Mouse (Mus musculus) ES-E14 (cell line): ENCODE results near the gene Wiz. TPM values are rescaled to one million over a fixed set of nuclear protein-coding genes. Genes with fewer than 3 reads are reported as not detected.

ENCODE experiments used
- DNase-seq: peaks from one replicate; pipeline ENCODE4 v3.0.0-alpha.2; 2013; ENCODE audit warnings: low read depth, low spot score
- H3K27ac ChIP-seq: 2 replicates; pipeline ENCODE4 v1.5.1; 2012; ENCODE audit warnings: low read depth, mild to moderate bottlenecking, low read length, moderate library complexity, mixed read lengths; ENCODE audit not compliant: poor library complexity, insufficient read depth, severe bottlenecking
- H3K36me3 ChIP-seq: 2 replicates; pipeline ENCODE4 v1.6.1; 2012; ENCODE audit warnings: mild to moderate bottlenecking, low read length, moderate library complexity, mixed read lengths; ENCODE audit not compliant: control insufficient read depth, poor library complexity, insufficient read depth, severe bottlenecking
- H3K4me1 ChIP-seq, 2 experiments: fragments of 150-350 bp in 1 of 2; sonication (generic) in 1 of 2; 2 replicates each; pipeline ENCODE4 v1.6.1; 2012; ENCODE audit warnings: low read length in 2 of 2, mild to moderate bottlenecking in 1 of 2, mixed read lengths in 1 of 2; ENCODE audit not compliant: control insufficient read depth in 2 of 2, insufficient read depth in 2 of 2, poor library complexity in 1 of 2
- H3K4me3 ChIP-seq, 2 experiments: fragments of 150-350 bp in 1 of 2; sonication (generic) in 1 of 2; 2 replicates each; pipeline ENCODE4 v1.5.1; 2012; ENCODE audit warnings: low read length in 2 of 2, low read depth in 1 of 2, mild to moderate bottlenecking in 1 of 2, mixed read lengths in 1 of 2; ENCODE audit not compliant: insufficient read depth in 1 of 2, poor library complexity in 1 of 2, severe bottlenecking in 1 of 2
- H3K9ac ChIP-seq: 2 replicates; pipeline ENCODE4 v1.6.1; 2012; ENCODE audit warnings: low read depth, mild to moderate bottlenecking, low read length, mixed read lengths; ENCODE audit not compliant: poor library complexity, insufficient read depth, severe bottlenecking
- H3K9me3 ChIP-seq: fragments of 150-350 bp; sonication (generic); 2 replicates; pipeline ENCODE4 v1.6.1; 2012; ENCODE audit warnings: low read depth, mild to moderate bottlenecking, low read length; ENCODE audit not compliant: control insufficient read depth, insufficient read depth
- CHD2 ChIP-seq: IDR thresholded peaks from 2 replicates; pipeline ENCODE4 v1.6.1; 2014; ENCODE audit warnings: mild to moderate bottlenecking, low read depth, low read length, inconsistent platforms
- HCFC1 ChIP-seq: IDR thresholded peaks from 2 replicates; pipeline ENCODE4 v1.6.1; 2012; ENCODE audit warnings: low read length, inconsistent platforms, borderline replicate concordance; ENCODE audit not compliant: insufficient read depth
- MAFK ChIP-seq: IDR thresholded peaks from 2 replicates; pipeline ENCODE4 v1.6.1; 2014; ENCODE audit warnings: mild to moderate bottlenecking, low read depth, low read length, inconsistent platforms; ENCODE audit not compliant: insufficient read depth
- ZC3H11A ChIP-seq: IDR thresholded peaks from 2 replicates; pipeline ENCODE4 v1.6.1; 2012; ENCODE audit warnings: low read depth, mild to moderate bottlenecking, inconsistent platforms, low read length, borderline replicate concordance
- ZNF384 ChIP-seq: IDR thresholded peaks from 2 replicates; pipeline ENCODE4 v1.6.1; 2012; ENCODE audit warnings: low read depth, low read length, inconsistent platforms
- in situ Hi-C, 2 experiments: fragments of 600-800 bp; cut with MboI; formaldehyde crosslinking; loops; one replicate each; pipeline ENCODE4 v1.15.1; 2025; ENCODE audit warnings: low sequenced_read_pairs in 2 of 2, inconsistent platforms in 1 of 2; ENCODE audit not compliant: unreplicated experiment in 2 of 2
- total RNA-seq: library from RNA; depleted of rRNA; stranded (reverse); fragments of 300-350 nt; gene quantifications from 2 replicates; pipeline ENCODE4 v1.2.3, GENCODE M21; 2012; rRNA removed

Gene Wiz
- total RNA-seq, 1 experiment = 10.4 TPM

DNA sequence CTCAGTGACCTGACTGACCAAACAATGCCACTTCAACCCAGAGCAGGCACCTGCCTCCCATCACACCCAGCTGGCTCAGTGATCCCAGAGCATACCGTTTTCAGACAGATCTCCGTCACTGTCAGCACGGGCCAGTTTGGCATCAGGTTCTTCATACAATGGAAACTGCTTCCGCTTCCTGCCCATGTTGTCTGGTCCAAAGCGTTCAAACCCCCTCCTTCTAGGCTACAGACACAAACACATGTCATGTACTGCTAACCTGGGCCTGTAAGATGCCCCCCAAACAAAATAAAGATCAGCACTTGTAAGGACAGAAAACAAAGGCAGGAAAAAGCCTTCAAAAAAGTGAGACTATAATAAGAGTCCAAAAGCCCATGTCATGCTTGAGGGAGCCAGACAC lies 73.7 kb downstream of the Wiz start:
- Histone ChIP-seq H3K9ac (no peak overlapping the region), H3K4me3 (no peak overlapping the region), H3K9me3 (no peaks in the 10 kb centered on the region), H3K36me3 (peaks cover 68% of the 10 kb centered on the region), H3K27ac (no peak overlapping the region), H3K4me1 (peaks cover 2 to 4% of the 10 kb centered on the region in 2 experiments; a peak in 1 of 4 replicates)
- no peak for TF ChIP-seq CHD2
- no peak for TF ChIP-seq HCFC1
- no peak for TF ChIP-seq MAFK
- no peak for TF ChIP-seq ZNF384
- TF ChIP-seq ZC3H11A = no peak
- in situ Hi-C loops = no loop called here
- no peak for DNase-seq

DNA sequence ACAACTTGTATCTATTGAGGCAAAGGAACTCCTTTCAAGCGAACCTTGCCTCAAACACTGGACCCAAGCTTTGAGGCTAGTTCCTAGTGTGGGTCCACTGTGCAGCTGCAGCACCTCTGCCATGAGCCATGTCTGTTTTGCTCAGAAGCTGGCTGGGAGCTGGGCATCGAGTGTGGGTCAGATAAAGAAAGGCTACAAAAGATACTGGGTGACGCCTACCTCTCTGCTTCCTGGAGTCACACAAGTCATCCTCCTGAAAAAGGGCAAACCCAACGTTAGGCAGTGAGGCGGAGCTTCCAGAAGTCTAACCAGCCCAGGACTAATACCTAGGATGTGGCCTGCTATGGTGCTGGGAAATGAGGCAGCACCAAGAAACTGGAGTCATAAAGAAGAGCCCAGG lies 75.3 kb downstream of the Wiz start:
- H3K27ac ChIP-seq = no peak overlapping the region
- in situ Hi-C loops = no loop called here
- no peak for DNase-seq
- H3K9ac ChIP-seq = no peak overlapping the region
- peaks cover 84% of the 10 kb centered on the region for H3K36me3 ChIP-seq
- H3K4me3 ChIP-seq = no peak overlapping the region
- no peaks in the 10 kb centered on the region for H3K9me3 ChIP-seq
- H3K4me1 ChIP-seq = peaks cover 2% of the 10 kb centered on the region in 2 experiments; a peak in 1 of 4 replicates
- TF ChIP-seq ZNF384 = no peak
- TF ChIP-seq ZC3H11A = no peak
- TF ChIP-seq CHD2 = no peak
- no peak for TF ChIP-seq MAFK
- TF ChIP-seq HCFC1 = no peak

DNA sequence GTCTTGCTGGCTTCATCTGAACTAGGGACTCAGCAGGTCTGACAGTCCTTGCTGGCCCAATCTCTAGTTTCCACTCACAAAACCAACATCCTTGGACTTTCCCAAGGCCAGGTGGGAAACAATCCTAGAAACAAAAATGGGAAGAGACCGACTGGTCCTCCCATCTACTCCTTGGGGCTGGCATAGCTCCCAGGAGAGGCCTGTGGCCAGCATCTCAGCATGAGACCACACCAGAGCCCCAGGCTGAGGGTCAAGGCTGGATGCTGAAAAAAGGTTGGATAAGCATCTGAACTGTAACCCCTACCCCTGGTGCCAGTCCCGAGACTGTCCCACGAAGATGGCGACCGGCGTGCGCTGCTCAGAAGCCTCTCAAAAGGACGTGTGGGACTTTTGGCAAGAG lies 76.4 kb downstream of the Wiz start:
- in situ Hi-C loops = no loop called here

DNA sequence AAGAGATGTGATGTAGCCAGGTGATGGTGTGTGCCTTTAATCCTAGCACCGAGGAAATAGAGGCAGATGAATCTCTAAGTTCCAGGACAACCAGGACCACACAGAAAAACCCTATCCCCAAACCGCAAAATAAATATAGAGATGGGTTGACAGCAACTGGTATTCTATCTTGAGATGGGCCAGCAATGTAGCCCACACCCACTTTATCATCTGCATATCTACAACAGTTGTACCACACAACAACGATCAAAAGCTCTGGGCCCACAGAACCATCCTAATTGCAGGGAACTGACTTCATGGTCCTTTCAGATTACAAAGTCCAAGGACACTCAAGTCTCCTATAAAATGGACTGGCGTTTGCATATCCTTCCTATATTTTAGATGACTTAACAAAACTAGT lies 81.3 kb downstream of the Wiz start:
- Histone ChIP-seq H3K27ac (no peak overlapping the region), H3K9me3 (no peaks in the 10 kb centered on the region), H3K36me3 (peaks cover 74% of the 10 kb centered on the region), H3K9ac (no peak overlapping the region), H3K4me1 (no peaks in the 10 kb centered on the region), H3K4me3 (no peak overlapping the region)
- no peak for DNase-seq
- no peak for TF ChIP-seq HCFC1
- no peak for TF ChIP-seq ZNF384
- TF ChIP-seq CHD2 = no peak
- TF ChIP-seq ZC3H11A = no peak
- in situ Hi-C loops = no loop called here

More for the DNA sequence above, 76.4 kb downstream of the Wiz start:
- H3K9ac ChIP-seq = no peak overlapping the region
- no peak overlapping the region for H3K27ac ChIP-seq
- DNase-seq = no peak
- H3K36me3 ChIP-seq = peaks cover 90% of the 10 kb centered on the region
- H3K9me3 ChIP-seq = no peaks in the 10 kb centered on the region
- no peak overlapping the region for H3K4me3 ChIP-seq
- H3K4me1 ChIP-seq = 0 out of 4 replicates have a peak, but pooled peaks cover 0 to 2% of the 10 kb centered on the region in 2 experiments
- no peak for TF ChIP-seq ZC3H11A
- TF ChIP-seq MAFK = no peak
- no peak for TF ChIP-seq HCFC1
- TF ChIP-seq ZNF384 = no peak
- no peak for TF ChIP-seq CHD2

Other genes with a start within 250 kb of the Wiz start
- 37.4 and 73.6 TPM in 2 replicates for gene Notch3, start 222.6 kb downstream of the Wiz start, total RNA-seq
- 0.71 and 1.6 TPM in 2 replicates for gene Ephx3, start 199.9 kb downstream of the Wiz start, total RNA-seq
- 51.7 and 54.3 TPM in 2 replicates for gene Brd4, start 104.7 kb downstream of the Wiz start, total RNA-seq
- 156 and 210 TPM in 2 replicates for gene Akap8, start 68.2 kb downstream of the Wiz start, total RNA-seq
- gene Akap8l, start 38.8 kb downstream of the Wiz start, total RNA-seq = 63.6 and 126 TPM in 2 replicates
- gene Rasal3, start 14.1 kb upstream of the Wiz start, total RNA-seq = 0.76 and 1.2 TPM in 2 replicates
- not detected in 2 replicates for gene Pglyrp2, start 34.7 kb upstream of the Wiz start, total RNA-seq
- gene Cyp4f39, start 63.3 kb upstream of the Wiz start, total RNA-seq = 2.8 and 4.8 TPM in 2 replicates
- gene Cyp4f17, start 116.6 kb upstream of the Wiz start, total RNA-seq = 7.2 and 13.7 TPM in 2 replicates
- gene Cyp4f16, start 147.1 kb upstream of the Wiz start, total RNA-seq = 20.8 and 44.2 TPM in 2 replicates
- 0.63 and 0.71 TPM in 2 replicates for gene Cyp4f37, start 231.9 kb upstream of the Wiz start, total RNA-seq